Mouse (Mus musculus): ENCODE measurements around the gene Lgr5.

Lgr5 gene

DNA sequence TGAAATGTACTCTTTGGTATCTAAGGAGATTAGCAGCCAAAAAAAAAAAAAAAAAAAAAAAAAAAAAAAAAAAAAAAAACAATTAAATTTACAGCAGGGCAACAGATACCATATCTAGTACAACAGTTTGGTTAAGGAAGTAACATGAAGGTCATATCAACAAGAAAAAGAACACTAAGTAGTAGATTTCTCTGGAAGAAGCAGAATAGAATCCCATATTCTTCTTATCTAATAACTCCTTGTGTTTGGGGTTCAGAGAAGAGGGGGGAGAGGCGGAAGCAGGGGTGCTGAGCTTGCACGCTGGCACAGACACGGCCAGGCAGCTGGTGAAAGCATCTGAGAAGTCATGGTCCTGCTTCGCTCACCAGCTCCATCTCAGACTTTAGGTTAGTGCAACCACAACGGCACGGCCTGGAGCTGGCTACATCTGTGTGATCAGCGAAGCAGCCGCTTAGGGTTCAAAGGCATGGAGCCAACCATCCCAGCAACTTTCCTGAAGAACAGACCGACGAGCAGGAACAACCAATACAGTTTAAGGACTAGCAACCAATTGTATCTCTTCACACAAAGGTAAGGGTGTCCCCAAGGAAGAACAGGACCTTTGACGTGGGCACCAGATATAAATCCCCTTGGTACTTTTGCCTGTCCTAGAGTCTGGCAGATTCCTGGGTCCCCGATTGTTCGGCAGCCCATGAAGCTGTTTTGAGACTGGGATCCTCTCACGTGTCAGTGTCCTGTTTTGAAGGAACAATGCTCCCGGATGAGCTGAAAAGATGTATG lies 17.7 kb downstream of the Lgr5 start, which contains the start of gene A930009A15Rik:
A930009A15Rik (plus strand) TSS at position 275 of the 780 bp plus-strand sequence.
- DNase-seq = no peak

DNA sequence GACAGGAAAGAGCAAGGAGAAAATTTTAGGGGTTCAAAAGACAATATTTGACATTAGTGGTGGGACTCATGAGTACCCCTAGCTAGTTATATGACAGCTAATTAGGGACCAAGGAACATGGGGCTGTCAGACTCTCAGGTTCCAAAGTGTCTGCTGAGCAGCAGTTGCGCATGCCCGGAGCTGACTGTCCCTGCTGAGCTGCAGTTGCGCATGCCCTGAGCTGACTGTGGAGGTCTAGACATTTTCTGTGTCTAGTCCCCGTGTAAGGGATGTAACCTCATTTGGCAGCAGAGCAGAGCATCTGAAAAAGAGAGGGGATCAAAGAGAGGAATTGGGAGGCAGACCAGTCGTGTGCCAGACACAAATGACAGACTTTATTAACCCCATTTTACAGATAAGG lies 23.6 kb downstream of the Lgr5 start:
- no peak for DNase-seq

DNA sequence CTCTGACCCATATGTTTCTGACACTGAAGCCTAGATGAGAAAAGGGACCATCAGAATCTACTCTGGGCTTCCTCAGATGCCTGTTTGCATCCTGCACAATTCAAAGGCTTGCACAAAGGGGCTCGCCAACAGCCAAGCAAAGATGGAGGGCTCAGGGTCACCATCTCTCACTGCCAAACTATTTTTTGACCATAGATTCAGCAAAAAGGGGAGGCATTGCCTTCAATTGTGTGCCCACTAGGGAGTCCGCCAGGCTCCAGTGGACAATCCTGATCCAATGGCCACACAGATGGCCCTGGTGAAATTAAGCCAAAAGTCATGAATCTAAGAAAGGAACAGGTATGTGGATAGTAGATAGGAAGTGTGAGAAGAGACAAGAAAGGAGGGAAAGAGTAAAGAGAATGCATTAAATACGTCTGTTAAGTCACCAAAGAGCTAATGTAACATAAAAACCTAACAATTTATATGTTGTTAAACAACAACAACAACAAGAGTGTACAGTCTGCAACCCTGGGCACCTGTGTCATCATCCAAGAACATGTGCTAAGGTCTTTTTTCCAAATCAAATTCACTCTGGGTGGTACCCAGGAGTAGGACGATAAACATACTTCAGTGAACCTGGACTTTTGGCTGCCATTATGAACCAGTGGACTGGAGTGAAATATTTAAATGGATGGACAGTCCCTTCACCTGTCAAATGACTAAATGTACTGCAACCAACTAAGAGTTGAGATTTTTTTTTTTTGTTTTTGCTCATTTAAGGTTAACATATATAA lies 24.5 kb downstream of the Lgr5 start:
- no peak for DNase-seq

DNA sequence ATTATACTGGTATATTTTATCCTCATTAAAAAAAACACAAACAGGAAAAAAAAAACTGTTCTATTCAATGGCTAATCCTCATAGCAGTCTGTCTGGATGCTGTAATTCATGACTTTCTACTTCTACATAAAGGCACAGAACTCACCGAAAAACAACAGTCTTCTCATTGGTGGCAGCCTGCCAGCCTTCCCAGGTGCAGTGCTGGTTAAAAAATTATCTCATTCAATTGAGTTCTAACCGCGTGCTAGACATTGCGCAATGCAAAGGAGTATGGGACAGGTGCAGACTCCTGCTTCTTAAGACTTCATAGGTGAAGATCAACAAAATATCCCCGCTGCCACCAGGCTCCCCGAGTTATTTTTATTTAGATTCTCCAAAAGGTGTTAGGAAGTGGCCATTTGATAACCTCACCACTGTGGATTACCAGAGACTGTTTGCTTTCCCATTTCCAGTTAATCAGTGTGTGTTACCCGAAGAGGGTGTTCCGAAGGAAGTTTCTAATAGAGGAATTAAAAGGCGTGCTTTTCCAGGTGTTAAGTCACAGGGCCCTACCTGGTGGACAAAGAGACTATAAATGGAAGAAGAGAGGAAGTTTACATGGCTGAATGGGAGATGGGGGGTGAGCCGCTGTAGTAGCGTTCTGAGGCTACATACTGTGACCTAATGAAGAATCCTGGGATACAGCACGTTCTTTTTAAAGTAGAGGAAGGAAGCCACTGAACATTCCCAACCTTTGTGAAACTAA lies 26.3 kb downstream of the Lgr5 start:
- no peak for DNase-seq

DNA sequence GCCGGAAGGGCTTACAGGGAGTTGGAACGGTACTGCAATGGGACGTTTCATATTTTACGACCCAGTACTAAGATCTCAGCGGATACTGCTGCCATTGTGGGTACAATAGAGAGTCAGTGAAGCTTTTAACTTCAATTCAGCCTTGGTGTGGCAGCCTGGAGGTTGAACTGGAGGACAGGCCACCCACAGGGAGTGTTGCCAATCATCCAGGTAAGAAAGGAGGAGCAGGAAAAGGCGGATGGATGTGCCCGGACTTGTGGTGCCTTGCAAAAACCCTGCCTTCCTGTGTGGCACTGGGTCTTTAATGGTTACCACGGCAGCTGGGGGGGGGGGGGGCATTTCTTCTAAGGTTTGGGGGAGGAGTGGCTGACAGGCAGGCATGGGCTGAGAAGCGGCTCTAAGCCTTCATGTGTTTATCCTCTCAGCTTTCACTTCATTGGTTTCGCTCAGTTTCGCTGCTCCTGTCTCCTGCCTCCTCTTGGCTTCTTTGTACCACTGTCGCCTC lies 30.8 kb downstream of the Lgr5 start:
- no peak for DNase-seq

DNA sequence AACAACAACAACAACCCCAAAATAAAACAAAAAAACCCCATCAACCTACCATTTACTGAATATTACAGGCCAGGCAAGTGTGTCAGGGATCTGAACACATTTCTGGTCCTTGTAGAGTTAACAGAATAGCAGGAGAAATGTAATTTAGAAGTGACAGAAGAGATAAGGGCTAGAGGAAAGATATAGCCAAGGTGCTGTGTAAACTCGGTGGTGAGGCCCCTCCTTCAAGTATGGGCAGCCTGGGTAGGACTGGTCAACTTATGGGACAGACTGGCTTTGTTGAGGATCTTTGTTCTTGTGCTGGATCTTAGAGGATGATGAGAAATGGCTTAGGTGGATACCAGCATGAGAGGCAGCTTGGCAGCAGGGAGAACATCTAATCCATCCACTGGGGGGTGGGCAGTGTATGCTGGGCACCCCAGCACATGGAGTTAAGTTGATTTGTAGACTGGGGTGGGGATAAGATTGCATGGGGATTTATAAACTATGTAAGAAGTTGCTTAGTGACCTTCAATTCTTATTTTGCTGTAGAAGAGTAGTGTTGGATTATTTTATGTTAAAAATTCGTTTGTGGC lies 32.3 kb downstream of the Lgr5 start:
- DNase-seq = no peak

DNA sequence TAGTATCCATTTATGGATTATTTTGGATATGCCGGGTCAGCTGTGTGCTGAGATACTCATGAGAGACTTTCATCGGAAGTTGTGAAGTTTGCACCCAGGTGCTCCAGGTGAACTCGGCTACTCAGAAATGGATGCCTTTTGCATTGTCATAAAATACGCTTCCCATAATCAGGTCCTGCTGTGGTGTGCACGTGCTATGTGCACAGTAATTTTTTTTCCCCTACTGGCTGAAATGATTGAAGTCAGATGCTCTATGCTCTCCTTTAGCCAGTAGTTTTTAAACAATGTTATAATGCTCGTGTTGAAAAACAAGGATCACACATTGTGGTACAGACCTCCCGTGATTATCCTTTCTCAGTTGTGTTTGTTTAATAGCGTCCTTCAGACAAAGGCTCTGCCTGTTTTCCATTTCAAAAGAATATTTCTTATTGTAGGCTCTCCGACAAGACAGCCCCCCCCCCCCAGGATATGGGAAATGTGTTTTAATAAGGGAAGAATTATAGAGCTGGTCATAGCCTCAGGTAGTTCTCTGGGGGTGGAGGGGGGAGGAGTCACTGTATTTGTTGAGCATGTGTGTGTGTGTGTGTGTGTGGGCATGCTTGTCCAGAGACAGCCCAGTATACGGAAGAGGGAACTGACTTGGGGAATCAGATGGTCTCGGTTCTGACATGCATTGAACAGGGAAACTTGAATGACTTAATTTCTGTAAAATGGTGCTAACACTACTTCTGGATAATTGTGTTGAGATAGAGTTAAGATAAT lies 34.0 kb downstream of the Lgr5 start:
- DNase-seq = no peak

DNA sequence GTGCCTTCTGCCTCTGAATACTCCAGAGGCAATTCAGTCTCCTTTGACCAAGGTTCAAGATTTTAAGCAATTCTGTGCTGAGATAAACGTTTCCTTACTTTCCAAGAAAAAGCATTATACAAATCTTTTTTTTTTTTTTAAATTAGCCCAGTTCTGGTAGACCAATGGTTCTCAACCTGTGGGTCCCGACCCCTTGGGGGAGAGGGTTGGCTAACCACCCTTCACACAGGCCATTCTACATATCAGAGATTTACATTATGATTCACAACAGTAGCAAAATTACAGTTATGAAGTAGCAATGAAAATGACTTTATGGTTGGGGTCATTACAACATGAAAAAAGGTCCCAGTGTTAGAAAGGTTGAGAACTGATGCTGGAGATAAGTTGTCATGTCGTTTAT lies 36.5 kb downstream of the Lgr5 start:
- DNase-seq = no peak

DNA sequence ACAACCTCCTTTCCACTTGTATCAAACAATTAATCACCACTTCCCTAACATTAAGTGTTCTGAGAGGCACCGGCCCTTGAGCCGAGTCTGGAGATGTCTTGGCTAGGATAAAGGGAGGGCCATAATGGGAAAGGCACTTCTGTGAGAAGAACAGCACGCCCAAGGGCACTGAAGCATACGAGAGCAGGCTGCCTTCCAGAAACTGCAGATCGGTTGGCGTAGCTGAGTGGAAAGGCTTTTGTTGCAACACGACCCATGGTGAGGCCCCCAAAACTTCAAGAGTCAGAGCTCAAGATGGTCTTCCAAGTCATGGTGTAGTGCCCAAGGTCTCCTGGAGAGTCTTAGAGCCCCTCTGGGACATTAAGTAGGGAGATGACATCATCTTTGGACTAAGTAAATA lies 37.3 kb downstream of the Lgr5 start:
- no peak for DNase-seq

DNA sequence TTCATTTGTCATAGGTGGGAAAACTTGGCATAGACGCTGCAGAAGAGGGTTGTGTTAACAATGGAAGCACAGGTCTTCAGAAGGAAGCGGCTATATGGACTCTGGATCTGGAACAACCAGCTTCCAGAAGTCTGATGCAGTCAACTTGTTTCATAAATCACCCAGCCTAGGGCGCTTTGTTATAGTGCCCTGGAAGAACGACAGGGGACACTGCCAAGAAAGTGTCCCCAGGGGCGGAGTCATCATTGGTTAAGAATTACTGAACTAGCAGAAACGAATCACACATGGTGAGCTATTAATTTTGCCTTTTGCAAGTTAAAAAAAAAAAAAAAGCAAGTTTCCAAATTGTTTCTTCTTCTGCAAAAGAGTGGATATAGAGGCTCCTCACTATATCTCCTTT lies 44.7 kb downstream of the Lgr5 start:
- DNase-seq = no peak

DNA sequence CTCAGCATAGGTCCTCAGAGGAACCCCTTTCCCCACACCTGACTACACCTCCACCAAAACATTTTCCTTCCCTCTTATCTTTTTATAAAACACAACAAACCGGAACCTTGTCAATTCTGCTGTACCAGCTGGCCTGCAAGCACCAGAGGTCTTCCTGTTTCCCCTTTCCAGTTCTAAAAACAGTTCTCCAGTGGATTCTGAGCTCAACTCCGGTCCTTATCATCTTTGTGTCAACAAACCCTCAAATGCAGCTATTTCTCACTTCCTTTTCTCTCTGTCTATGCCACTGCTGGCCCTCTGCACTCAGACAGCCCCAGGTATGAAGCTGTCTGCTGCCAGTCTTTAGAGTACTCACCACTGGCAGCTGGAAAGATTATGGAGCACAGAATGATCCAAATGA lies 56.8 kb downstream of the Lgr5 start:
- DNase-seq = no peak

DNA sequence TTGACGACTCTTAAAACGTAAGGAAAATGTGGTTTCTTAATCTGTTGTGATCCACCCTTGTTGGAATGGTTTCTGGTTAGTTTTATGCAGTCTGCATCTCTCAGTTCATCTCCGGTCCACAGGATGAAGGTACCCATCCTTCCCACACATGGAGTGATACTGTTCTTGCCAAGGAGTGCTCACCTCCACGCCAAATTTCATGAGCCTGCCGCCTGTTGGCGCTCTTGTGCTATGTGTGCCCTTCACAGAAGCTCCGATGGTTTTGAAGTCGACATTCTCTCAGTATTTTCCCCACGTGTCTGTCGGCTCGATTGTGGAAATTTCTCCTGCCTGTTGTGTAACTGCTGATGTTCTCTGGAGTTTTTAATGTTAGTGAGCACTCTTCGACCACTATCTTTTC lies 57.8 kb downstream of the Lgr5 start:
- no peak for DNase-seq

DNA sequence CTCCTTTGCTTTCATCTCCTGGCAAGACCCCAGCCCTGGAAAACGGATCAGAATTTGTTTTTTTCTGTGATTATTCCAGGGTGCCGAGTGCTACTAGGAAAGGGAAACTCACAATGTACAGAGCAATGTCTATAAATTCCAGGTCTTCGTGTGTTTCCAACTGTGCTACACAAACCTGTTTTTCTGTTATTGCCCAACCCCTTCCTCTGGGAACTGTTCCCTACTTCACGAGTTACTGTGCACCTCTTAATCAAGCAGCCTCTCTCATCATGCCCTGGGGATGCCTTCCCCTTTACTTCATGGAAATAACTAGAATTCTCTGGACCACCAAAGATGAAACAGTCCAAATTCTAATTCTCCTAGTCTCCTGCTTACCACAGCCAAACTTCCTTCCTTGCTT lies 58.7 kb downstream of the Lgr5 start:
- DNase-seq = no peak

DNA sequence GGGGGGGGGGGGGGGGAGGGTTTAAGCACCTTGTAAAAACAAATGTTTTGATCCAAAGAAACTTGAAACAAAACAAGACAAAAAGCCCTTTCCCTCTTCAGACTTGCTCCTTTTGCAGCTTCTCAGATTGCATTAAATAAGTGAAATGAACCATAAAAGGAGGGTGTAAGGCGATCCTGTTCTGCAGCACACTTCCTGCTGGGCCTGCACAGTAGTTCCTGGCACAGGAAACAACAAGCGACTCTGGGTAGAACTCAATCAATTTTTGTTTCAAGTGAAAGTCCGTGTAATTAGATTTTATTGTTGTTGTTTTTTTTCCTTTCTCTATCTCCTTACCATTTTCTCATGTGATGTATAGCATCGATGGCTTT lies 66.5 kb downstream of the Lgr5 start:
- no peak for DNase-seq

DNA sequence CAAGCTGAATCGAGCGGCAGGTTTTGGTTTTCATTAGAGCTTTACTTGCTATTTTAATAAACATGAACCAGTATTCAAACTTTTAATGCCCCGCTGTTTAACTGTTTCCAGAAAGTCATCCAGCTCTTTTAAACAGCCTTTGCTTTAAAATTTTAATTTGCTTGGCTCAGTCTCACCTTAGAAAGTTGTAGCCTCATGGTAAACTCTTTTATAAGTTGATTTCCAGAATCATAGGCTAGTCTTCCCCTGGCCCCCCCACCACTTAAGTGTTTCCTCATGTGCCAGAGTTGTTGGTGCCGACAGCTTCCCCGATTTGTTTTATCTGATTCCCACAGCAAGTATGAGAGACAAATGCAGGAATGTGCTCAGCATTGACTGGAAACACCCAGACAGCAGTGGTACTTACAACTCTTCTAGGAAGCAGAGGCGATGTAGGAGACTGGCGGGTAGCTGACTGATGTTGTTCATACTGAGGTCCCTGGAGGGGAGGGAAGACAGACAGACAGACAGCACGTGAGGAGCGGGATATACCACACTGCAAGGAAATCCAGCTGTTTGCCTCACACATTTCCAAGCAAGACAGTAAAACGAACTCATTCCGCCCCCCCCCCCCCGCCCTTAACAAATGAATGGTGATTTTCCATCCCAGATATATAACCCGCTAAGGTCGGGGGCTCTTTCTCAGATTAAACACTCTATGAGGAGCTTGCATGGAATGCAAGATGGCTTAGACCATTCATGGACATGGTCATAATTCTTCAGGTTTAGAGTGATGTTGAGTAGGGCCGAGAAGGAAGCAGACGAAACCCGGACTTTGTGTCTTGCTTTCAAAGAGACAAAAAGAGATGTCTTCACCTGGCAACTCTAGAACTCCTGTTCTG lies 67.1 kb downstream of the Lgr5 start:
- DNase-seq = no peak

DNA sequence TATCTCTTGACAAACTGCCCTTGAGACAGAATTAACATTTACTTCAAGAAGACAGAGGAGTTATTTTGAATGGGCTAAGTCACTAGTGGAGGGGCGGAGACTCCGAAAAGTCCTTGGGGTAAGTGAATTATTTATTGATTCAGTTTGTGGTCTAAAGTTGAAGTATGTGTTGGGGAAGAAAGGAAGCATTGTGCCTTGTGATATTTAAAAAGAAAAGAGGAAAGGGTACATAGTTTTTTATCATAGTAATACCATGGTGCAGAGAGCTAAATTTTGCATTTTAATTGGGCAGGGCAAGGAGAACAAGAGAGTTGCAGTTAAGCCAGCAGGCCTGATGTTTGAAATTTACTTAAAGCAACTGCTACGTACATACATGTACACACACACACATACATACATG lies 68.7 kb downstream of the Lgr5 start:
- DNase-seq = no peak

DNA sequence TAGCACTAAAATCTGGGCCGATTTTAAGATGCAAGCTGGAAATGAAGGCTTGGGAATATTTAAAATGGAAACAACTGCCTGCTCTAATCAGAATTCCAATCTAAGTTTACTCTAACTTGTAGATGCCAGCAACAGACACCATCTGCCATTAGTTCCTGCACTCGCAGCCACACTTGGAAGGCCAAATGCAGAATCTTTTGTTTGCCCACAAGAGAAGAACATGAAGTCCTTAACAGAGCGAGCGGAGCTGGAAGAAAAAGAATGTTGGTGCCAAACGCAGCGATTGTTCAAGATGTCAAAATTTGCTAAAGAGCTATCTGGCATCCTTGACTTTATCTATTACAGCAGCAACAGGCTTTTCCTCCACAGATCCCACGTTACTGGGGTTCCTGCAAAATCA lies 72.1 kb downstream of the Lgr5 start:
- no peak for DNase-seq

DNA sequence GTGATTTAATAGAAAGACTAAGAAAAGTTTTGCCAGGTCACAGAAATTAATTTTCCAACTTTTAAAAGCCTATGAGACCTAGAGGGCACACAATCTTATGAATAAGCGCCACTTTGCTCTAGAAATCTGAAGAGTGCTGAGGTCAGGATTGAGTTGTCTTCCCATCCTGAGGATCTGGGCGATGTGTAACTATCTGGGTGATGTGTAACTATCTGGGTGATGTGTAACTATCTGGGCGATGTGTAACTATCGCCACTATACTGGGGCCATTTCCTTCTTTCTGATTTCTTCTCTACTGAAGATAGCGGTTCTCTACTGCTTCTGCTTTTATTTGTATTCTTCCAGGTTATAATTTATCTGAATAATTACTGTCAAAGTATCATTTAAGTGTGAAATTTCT lies 76.6 kb downstream of the Lgr5 start:
- no peak for DNase-seq

DNA sequence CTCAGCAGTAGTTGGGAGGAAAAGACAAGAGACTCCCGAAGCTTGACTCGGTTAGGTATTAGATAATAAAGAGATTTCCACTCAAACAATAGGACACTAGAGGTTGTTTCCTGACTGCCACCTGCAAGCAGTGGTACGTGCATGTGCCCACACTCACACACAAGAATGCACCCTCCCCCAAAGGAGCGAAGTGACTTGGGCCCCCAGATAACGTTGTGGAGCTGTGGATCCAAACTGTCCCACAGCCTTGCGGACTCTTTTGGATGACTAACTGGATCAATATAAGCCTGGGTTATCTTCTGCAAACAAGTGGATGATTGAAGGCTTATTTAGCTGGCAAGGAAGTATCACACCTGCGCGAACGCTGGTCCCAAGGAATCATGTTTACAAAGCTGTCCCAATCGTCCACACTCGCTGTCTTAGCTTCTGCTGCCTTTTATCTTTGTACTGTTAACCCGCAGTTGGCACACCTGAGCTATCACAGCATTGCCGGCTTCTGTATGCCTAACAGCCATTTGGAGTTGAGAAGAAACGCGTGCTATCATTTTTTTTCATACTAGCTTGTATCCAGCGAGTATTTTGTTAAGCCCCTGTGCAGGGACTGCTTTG lies 81.8 kb downstream of the Lgr5 start:
- no peak for DNase-seq

DNA sequence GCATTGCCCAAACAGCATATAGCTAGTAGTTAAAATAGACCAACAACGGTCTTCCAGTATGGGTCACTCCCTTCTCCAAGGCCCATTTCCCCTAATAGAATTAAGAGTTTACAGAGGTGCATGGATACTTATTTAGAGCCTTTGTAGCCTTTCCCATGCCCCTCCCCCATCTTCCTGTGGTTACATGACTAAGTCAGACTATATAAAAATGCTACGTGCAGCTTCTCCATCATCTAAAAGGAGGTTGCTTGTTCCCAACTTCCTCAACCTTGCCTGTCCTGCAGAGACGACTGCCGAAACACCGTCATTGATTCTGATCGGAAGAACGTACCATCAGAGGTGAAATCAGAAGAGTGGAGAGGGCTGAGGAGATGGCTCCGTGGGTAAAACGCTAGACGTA lies 82.4 kb downstream of the Lgr5 start:
- DNase-seq = no peak

DNA sequence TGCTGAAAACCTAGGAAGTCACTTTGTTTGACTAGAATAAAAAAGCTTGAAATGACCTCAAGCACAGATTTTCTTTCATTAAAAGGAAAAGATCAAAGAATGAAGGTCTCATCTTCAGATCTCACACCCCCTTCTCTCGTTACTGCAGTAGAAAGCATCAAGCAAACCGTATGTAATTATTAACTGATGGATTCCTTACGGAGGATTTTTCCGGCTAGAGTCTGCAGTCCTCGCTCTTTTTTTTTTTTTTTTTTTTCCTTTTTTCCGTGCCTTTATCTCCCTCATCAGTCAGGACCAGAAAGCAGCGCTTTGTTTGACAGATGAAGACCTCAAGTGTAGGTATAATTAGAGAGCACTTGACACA lies 93.8 kb downstream of the Lgr5 start:
- DNase-seq = no peak
